Mouse (Mus musculus): ENCODE results near the gene Card14. TPM values are rescaled to one million over a fixed set of nuclear protein-coding genes. Genes with fewer than 3 reads are reported as not detected.
"Not testable (repeated sequence)": the region's sequence is repeated elsewhere in the genome, so short reads cannot be mapped to it uniquely, and the experiment has no call there.

The Card14 gene
- polyA plus RNA-seq, 1 experiment from 2014 or later = 0.24 TPM

DNA sequence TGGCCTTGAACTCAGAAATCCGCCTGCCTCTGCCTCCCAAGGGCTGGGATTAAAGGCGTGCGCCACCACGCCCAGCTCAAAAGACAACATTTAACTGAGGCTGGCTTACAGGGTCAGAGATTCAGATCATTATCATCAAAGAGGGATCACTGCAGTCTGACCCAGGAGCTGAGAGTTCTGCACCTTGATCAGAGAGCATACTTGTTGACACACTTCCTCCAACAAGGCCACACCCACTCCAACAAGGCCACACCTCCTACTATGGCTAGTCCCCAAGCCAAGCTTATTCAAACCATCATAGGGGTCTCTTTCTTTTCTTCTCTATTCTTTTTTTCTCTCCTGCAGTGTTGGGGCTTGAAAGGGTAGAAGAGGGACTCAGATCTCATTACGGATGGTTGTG, 78.7 kb downstream of the Card14 start:
- WGBS (ENCODE audit: insufficient replicate concordance) = 85% methylated on average over 5 of the region's 5 CpGs
- Histone ChIP-seq H3K4me3 (ENCODE audit: low read depth, low read length) (no peak overlapping the region), H3K27ac (ENCODE audit: low read length) (no peak overlapping the region), H3K9me3 (replicated peaks; ENCODE audit: control insufficient read depth, low read length) (no peaks in the 10 kb centered on the region), H3K4me1 (ENCODE audit: control insufficient read depth, low read depth, low read length) (peaks cover 11% of the 10 kb centered on the region), H3K4me2 (ENCODE audit: low read depth, low read length) (no peak overlapping the region), H3K27me3 (ENCODE audit: control insufficient read depth, insufficient read depth, low read depth, low read length) (peaks cover 19% of the 10 kb centered on the region), H3K9ac (ENCODE audit: low read depth, low read length) (no peak overlapping the region), H3K36me3 (ENCODE audit: control insufficient read depth, insufficient read depth) (no peaks in the 10 kb centered on the region)
- no peak for ATAC-seq (ENCODE audit: low read depth)

DNA sequence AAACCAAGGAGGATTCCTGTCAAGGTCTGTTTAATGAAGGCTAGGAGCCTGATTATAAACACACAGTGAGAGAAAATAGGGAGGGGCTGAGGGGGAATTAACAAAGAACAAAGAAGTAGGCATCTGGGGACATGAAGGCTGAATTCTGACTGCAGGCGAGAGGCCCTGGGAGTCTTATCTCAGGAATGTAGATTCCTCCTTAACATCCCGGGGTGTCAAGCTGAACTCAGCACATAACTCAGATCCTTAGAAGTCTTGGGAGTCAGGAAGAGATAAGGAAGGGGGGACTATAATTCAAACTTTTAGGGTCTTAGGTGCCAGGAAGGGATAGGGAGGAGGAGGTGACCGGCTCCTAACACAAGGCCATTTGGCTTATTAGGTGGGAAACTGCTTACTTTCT, 79.7 kb downstream of the Card14 start:
- H3K9ac ChIP-seq (ENCODE audit: low read depth, low read length); H3K36me3 ChIP-seq (ENCODE audit: control insufficient read depth, insufficient read depth); H3K9me3 ChIP-seq (replicated peaks; ENCODE audit: control insufficient read depth, low read length); ATAC-seq (ENCODE audit: low read depth); H3K4me3 ChIP-seq (ENCODE audit: low read depth, low read length); H3K4me2 ChIP-seq (ENCODE audit: low read depth, low read length); H3K27ac ChIP-seq (ENCODE audit: low read length): not testable (repeated sequence)
- peaks cover 19% of the 10 kb centered on the region for H3K27me3 ChIP-seq (ENCODE audit: control insufficient read depth, insufficient read depth, low read depth, low read length)
- H3K4me1 ChIP-seq (ENCODE audit: control insufficient read depth, low read depth, low read length) = peaks cover 20% of the 10 kb centered on the region
- 18% methylated on average over 3 of the region's 3 CpGs for WGBS (ENCODE audit: insufficient replicate concordance)

DNA sequence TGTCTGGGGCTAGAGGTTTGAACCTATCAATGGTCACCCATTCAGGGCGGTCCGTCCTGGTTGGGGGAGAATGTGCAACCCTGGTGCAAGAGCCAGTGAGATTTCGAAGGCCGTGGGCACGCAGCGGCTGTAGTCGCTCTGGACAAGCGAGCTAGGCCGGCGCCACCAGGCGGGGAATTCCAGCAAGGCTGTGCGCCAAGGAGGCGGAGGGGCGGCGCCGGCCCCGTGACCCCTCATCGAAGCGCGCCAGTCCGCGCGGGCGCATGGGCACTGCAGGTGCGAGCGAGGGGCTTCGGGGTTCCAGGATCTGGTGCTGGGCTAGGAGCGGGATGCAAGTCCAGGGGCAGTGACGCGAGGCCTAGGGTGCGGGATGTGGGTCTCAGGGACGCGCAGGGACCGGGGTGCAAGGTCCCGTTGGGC, 82.3 kb downstream of the Card14 start:
- H3K4me2 ChIP-seq (ENCODE audit: low read depth, low read length) = peak overlapping the region; percentile 95
- peak overlapping the region; percentile 81 for H3K27ac ChIP-seq (ENCODE audit: low read length)
- ATAC-seq (ENCODE audit: low read depth) = peak; percentile 31
- H3K9ac ChIP-seq (ENCODE audit: low read depth, low read length) = peak overlapping the region; percentile 66
- WGBS (ENCODE audit: insufficient replicate concordance) = under 1% methylated on average over 35 of the region's 35 CpGs
- peaks cover 33% of the 10 kb centered on the region for H3K4me1 ChIP-seq (ENCODE audit: control insufficient read depth, low read depth, low read length)
- peaks cover 19% of the 10 kb centered on the region for H3K27me3 ChIP-seq (ENCODE audit: control insufficient read depth, insufficient read depth, low read depth, low read length)
- no peaks in the 10 kb centered on the region for H3K9me3 ChIP-seq (replicated peaks; ENCODE audit: control insufficient read depth, low read length)
- H3K36me3 ChIP-seq (ENCODE audit: control insufficient read depth, insufficient read depth) = no peaks in the 10 kb centered on the region
- peak overlapping the region; percentile 71 for H3K4me3 ChIP-seq (ENCODE audit: low read depth, low read length)

DNA sequence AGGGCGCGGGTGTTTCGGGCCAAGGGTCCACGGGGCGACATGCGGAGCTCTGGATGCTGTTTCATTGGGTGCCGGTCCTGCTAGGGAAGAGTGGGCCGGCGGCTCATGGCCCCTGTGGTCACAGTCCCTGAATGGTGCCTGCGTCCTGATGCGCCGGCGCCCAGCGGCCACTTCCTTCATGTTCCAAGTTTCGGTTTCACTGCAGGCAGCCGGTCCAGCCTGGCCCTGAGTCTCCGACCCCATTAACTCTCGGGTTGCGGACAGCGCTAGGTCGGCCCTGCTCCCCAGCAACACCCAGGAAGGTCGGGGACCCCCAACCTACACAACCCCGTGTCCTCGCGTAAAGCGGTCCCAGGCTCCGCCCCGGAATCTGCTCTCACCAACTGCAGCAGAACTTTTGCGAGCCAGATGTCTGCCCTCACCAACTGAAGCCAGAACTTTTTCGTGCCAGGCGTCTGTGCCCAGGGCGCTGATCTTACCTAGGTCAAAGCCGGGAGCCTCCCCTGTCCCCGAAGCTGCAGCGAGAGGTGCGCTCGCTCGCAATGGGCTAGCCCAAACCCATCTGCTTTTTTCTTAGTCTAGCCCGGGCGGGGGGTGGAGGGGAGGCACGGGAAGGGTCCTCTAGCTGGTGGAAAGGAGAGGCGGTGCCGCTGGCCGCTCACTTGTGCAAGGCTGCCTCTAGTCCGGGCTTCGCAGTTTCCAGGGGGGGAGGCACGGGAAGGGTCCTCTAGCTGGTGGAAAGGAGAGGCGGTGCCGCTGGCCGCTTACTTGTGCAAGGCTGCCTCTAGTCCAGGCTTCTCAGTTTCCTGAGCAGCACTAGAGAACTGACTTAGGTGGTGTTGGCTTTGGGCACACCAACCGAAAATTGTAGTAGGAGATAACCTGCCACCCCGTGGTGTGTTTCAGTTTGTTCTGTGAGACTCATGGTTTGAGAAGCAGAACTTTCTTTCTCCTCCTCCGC, 83.0 kb downstream of the Card14 start:
- H3K36me3 ChIP-seq (ENCODE audit: control insufficient read depth, insufficient read depth) = no peaks in the 10 kb centered on the region
- H3K9me3 ChIP-seq (replicated peaks; ENCODE audit: control insufficient read depth, low read length) = no peaks in the 10 kb centered on the region
- peak overlapping the region; percentile 66 for H3K9ac ChIP-seq (ENCODE audit: low read depth, low read length)
- peak overlapping the region; percentile 71 for H3K4me3 ChIP-seq (ENCODE audit: low read depth, low read length)
- peak; percentile 11; the same call in 1 of the 2 replicates for ATAC-seq (ENCODE audit: low read depth)
- peaks cover 33% of the 10 kb centered on the region for H3K4me1 ChIP-seq (ENCODE audit: control insufficient read depth, low read depth, low read length)
- WGBS (ENCODE audit: insufficient replicate concordance) = under 1% methylated on average over 53 of the region's 53 CpGs
- peak overlapping the region; percentile 81 for H3K27ac ChIP-seq (ENCODE audit: low read length)
- peak overlapping the region; percentile 95 for H3K4me2 ChIP-seq (ENCODE audit: low read depth, low read length)
- H3K27me3 ChIP-seq (ENCODE audit: control insufficient read depth, insufficient read depth, low read depth, low read length) = peaks cover 19% of the 10 kb centered on the region

DNA sequence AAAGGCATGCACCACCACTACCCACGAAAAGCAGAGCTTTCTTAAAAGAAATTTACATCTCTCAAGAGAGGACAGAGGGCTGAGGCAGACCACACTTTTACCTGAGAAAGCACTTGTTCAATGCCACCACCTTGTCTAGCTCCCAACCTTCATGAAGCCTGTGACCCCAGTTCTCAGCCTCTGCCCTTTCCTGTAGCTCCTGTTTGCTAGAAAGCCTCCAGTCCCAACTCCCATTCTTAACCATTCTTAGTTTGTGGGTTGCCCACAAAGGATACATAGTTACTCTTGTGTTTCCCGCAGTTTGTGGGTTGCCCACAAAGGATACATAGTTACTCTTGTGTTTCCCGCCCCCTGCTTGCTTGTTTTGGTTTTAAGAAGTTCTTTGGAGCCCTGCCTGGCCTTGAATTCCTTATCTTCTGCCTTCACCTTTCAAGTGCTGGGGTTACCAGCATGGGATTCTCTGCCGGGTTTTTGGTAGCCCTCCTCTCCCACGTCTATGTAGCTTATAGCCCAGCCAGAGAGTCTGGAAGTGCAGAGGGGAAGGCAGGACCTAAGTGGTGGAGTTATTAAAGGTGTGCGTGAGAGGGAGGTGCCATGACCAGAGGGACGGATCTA, 83.9 kb downstream of the Card14 start:
- peak; percentile 17; the same call in 1 of the 2 replicates for ATAC-seq (ENCODE audit: low read depth)
- Histone ChIP-seq H3K27me3 (ENCODE audit: control insufficient read depth, insufficient read depth, low read depth, low read length) (peaks cover 19% of the 10 kb centered on the region), H3K4me1 (ENCODE audit: control insufficient read depth, low read depth, low read length) (peaks cover 33% of the 10 kb centered on the region), H3K4me3 (ENCODE audit: low read depth, low read length) (peak overlapping the region; percentile 75), H3K27ac (ENCODE audit: low read length) (peak overlapping the region; percentile 75), H3K36me3 (ENCODE audit: control insufficient read depth, insufficient read depth) (no peaks in the 10 kb centered on the region), H3K9me3 (replicated peaks; ENCODE audit: control insufficient read depth, low read length) (no peaks in the 10 kb centered on the region), H3K4me2 (ENCODE audit: low read depth, low read length) (peak overlapping the region; percentile 95), H3K9ac (ENCODE audit: low read depth, low read length) (peak overlapping the region; percentile 61; the same call in 1 of the 2 replicates)
- 13% methylated on average over 7 of the region's 7 CpGs for WGBS (ENCODE audit: insufficient replicate concordance)

DNA sequence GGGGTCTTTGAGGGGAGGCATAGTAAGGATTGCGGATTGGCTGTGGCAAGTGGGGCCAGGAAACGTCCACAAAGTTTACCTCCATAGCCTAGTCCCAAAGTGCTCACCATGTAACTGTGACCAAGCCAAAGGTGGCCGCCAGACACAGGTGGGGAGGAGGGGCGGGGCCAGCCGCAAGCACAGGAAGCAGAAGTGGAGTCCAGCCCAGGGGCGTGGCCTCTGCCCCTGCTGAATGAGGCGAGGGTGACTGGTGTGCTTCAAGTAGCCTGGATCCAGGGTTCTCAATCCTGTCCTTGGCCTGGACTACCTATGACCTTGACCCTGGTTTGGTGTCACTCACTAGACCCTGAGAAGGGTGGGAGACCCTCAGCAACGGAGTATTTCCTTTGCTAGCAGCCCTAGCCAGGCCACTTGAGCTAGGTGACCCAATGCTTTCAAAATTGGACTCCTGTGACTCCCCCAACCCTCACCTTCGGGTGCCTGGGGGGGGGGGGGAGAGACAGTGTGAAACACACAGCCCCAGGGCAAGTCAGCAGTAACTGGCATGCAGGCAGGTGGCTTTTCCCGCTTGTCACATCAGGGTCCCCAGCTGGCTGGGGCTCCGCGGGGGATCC, 84.5 kb downstream of the Card14 start:
- H3K4me1 ChIP-seq (ENCODE audit: control insufficient read depth, low read depth, low read length) = peaks cover 33% of the 10 kb centered on the region
- H3K9ac ChIP-seq (ENCODE audit: low read depth, low read length) = peak overlapping the region; percentile 61
- peak overlapping the region; percentile 75 for H3K4me3 ChIP-seq (ENCODE audit: low read depth, low read length)
- peak overlapping the region; percentile 75 for H3K27ac ChIP-seq (ENCODE audit: low read length)
- 6% methylated on average over 12 of the region's 12 CpGs for WGBS (ENCODE audit: insufficient replicate concordance)
- no peaks in the 10 kb centered on the region for H3K36me3 ChIP-seq (ENCODE audit: control insufficient read depth, insufficient read depth)
- peak overlapping the region; percentile 95 for H3K4me2 ChIP-seq (ENCODE audit: low read depth, low read length)
- peaks cover 19% of the 10 kb centered on the region for H3K27me3 ChIP-seq (ENCODE audit: control insufficient read depth, insufficient read depth, low read depth, low read length)
- H3K9me3 ChIP-seq (replicated peaks; ENCODE audit: control insufficient read depth, low read length) = no peaks in the 10 kb centered on the region
- peak; percentile 77 for ATAC-seq (ENCODE audit: low read depth)

DNA sequence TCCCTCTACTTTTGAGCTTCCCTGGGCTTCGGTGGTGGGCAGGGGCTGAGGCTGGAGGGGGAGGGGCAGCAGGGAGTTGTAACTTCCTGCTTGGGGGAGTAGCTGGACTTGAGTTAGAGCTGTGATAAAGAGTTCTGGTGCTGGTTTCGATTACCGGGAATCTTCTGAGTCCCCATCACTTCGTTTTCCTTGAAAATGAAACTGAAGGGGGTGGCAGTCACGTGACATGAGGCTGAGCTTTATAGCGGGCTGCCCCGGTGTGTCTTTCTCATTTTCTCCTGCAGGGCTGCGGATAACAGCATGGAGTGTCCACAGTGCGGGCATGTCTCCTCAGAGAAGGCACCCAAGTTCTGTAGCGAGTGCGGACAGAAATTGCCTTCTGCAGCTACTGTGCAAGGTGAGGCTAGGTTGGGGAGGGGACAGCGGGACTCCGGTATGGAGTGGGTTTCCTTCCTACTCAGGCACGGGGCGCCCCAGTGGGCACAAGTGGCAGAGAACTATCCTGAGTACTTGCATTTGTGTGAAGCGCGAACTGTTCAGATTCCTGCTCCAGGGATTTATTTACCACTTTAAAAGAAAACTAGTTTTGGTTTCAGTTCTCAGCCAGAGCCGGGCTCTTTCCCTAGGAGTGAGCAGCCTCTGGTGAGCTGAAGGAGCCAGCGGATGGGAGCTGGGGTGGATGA, 85.4 kb downstream of the Card14 start, which contains the start of gene Rnf213:
Rnf213 (plus strand) TSS at position 301 of the 683 bp plus-strand sequence.
- Histone ChIP-seq H3K4me3 (ENCODE audit: low read depth, low read length) (peak within 1 kb of the TSS; percentile 75), H3K9me3 (replicated peaks; ENCODE audit: control insufficient read depth, low read length) (no peaks in the 10 kb centered on the region), H3K27me3 (ENCODE audit: control insufficient read depth, insufficient read depth, low read depth, low read length) (peaks cover 19% of the 10 kb centered on the region), H3K9ac (ENCODE audit: low read depth, low read length) (peak within 1 kb of the TSS; percentile 73), H3K4me1 (ENCODE audit: control insufficient read depth, low read depth, low read length) (peaks cover 33% of the 10 kb centered on the region), H3K36me3 (ENCODE audit: control insufficient read depth, insufficient read depth) (no peaks in the 10 kb centered on the region), H3K4me2 (ENCODE audit: low read depth, low read length) (peak within 1 kb of the TSS; percentile 95), H3K27ac (ENCODE audit: low read length) (peak within 1 kb of the TSS; percentile 75)
- peak; percentile 44 for ATAC-seq (ENCODE audit: low read depth)
- WGBS (ENCODE audit: insufficient replicate concordance) = 1% methylated on average over 19 of the region's 19 CpGs

DNA sequence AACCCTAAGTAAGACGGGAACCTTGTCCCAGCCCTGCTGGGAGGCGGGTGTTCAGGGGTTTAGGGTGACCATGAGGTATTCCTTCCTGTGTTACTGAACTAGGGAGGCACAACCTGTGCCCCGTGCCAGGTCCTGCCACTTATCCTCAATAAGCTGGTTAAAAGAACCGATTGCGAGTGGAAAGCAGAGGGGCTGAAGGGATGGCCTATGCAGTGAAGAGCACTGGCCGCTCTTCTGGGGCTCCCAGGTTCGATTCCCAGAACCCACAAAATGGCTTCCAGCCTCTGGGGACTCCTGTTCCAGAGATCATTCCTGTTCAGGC, 85.9 kb downstream of the Card14 start:
- peaks cover 33% of the 10 kb centered on the region for H3K4me1 ChIP-seq (ENCODE audit: control insufficient read depth, low read depth, low read length)
- H3K4me3 ChIP-seq (ENCODE audit: low read depth, low read length) = peak overlapping the region; percentile 75
- H3K27ac ChIP-seq (ENCODE audit: low read length) = peak overlapping the region; percentile 67
- peak overlapping the region; percentile 95 for H3K4me2 ChIP-seq (ENCODE audit: low read depth, low read length)
- peaks cover 19% of the 10 kb centered on the region for H3K27me3 ChIP-seq (ENCODE audit: control insufficient read depth, insufficient read depth, low read depth, low read length)
- no peaks in the 10 kb centered on the region for H3K36me3 ChIP-seq (ENCODE audit: control insufficient read depth, insufficient read depth)
- no peak for ATAC-seq (ENCODE audit: low read depth)
- peak overlapping the region; percentile 73 for H3K9ac ChIP-seq (ENCODE audit: low read depth, low read length)
- 13% methylated on average over 7 of the region's 7 CpGs for WGBS (ENCODE audit: insufficient replicate concordance)
- no peaks in the 10 kb centered on the region for H3K9me3 ChIP-seq (replicated peaks; ENCODE audit: control insufficient read depth, low read length)
